Mouse (Mus musculus) embryonic fibroblast, embryonic 13.5 days (primary cell): ENCODE measurements around the gene Tmcc1. TPM values are rescaled to one million over a fixed set of nuclear protein-coding genes. Genes with fewer than 3 reads are reported as not detected.

ENCODE experiments used
- H3K27ac ChIP-seq: 2 replicates; pipeline ENCODE4 v1.5.1; 2012; ENCODE audit warnings: low read length, control low read depth, inconsistent platforms; ENCODE audit not compliant: insufficient read depth
- H3K4me1 ChIP-seq: 2 replicates; pipeline ENCODE4 v1.6.1; 2011; ENCODE audit warnings: low read length; ENCODE audit not compliant: control insufficient read depth, insufficient read depth
- H3K4me3 ChIP-seq: 2 replicates; pipeline ENCODE4 v1.5.1; 2011; ENCODE audit warnings: mild to moderate bottlenecking, control low read depth, low read length; ENCODE audit not compliant: insufficient read depth
- CTCF ChIP-seq: IDR thresholded peaks from 2 replicates; pipeline ENCODE4 v1.5.1; 2011; ENCODE audit warnings: mild to moderate bottlenecking, control low read depth, low read length, moderate library complexity, borderline replicate concordance; ENCODE audit not compliant: insufficient read depth
- POLR2A ChIP-seq: IDR thresholded peaks from 2 replicates; pipeline ENCODE4 v1.6.1; 2011; ENCODE audit warnings: low read depth, mild to moderate bottlenecking, control low read depth, low read length, moderate library complexity
- polyA plus RNA-seq: library from polyadenylated mRNA; stranded (reverse); fragments of >200 nt; gene quantifications from 2 replicates; pipeline ENCODE4 v1.2.4, GENCODE M21; 2011; ENCODE audit warnings: low read depth; ENCODE audit not compliant: missing spikeins, insufficient read length

The Tmcc1 gene
- polyA plus RNA-seq, 1 experiment, result 22.7 TPM

GRCm38 (mm10) chr6:116058541-116059300, 134.6 kb downstream of the Tmcc1 start:
- no peak overlapping the region for H3K4me3 ChIP-seq
- H3K4me1 ChIP-seq, result no peaks in the 10 kb centered on the region
- no peak overlapping the region for H3K27ac ChIP-seq
- no peak for TF ChIP-seq CTCF
- TF ChIP-seq POLR2A, result no peak

DNA sequence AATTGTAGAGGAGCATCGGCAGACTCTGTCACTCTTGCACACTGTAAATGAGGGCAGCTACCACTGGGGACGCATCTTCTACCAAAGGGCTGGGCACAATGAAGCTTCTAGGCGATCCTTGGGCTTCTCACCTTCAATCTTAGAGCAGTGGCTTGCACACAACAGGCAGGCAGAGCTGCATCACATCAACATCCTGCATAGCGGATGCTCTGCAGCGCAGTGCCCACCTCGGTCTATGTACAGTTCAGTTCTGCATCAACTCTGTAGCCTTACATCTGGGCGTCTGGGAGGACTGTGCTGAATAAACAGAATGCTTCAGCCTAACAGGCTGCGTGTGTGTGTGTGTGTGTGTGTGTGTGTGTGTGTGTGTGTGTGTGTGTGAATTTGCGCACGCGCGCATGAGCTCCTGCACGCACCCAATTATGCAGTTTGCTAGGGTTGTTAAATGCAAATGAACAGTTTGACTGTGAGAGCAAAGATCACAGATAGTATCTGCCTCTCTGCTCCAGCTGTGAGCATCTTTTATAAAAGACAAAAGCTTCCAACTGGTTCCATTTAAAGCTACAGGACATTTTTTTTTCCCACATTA, 136.5 kb downstream of the Tmcc1 start:
- Histone ChIP-seq H3K27ac (no peak overlapping the region), H3K4me1 (no peaks in the 10 kb centered on the region), H3K4me3 (no peak overlapping the region)
- TF ChIP-seq CTCF, result no peak
- no peak for TF ChIP-seq POLR2A

DNA sequence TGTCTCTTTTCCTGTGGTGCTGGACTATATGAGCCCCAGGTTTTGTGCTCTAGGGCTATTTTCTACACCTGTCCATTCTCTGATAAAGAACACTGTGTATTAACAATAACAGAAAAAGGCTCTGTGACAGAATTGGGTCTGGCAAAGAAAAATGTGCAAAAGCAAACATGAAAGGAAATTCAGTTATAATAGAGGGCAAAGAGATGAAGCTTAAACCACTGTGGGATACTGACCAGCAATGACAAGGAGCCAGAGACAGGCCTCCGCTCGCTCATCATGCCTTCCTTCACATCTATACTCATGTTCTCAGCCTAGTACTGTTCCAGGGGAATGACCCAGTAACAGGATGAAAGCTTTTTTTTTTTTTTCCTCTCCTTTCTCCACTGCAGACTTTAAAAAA, 137.5 kb downstream of the Tmcc1 start:
- Histone ChIP-seq H3K27ac (no peak overlapping the region), H3K4me1 (no peaks in the 10 kb centered on the region; the same call in 1 of the 2 replicates), H3K4me3 (no peak overlapping the region)
- TF ChIP-seq CTCF, result no peak
- no peak for TF ChIP-seq POLR2A

DNA sequence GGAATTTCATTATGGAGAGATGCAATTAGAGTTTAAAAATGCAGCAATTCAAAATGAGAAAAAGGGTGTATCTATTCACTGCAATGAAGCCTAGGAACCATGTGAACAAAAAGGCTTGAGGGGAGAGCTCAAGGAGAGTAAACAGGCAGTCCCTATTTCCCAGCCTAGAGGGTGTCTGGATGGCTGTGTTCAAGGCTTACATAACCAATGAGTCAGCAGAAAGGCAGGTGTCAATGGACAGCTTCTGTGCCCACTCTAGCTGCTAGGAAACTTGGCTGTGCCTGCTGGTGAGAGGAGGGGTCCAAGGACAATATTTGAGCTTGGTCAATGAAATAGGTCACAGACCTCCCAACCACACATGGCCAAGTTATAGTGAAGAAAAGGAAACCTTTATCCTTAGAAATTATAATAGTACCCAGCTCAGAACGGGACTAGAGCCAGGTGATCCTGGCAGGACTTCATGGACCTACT, 138.2 kb downstream of the Tmcc1 start:
- TF ChIP-seq POLR2A (no peak), CTCF (no peak)
- no peak overlapping the region for H3K4me3 ChIP-seq
- H3K4me1 ChIP-seq, result no peaks in the 10 kb centered on the region; the same call in 1 of the 2 replicates
- H3K27ac ChIP-seq, result no peak overlapping the region

DNA sequence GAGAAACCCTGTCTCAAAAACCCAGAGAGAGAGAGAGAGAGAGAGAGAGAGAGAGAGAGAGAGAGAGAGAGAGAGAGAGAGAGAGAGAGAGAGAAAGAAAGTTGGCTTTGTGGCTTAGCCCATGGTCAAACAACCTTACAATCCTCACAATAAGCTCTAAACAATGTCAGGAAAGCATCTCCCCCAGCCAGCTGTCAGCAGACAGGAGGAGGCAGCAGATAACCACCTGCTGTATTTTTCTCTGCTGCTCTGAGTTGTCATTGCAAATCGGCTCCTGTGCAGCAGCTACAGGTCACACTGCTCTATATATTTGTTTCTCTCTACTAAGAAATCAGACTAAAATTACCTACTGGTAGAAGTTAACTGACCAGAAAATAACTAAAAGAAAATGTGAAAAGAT, 145.4 kb downstream of the Tmcc1 start:
- Histone ChIP-seq H3K4me3 (no peak overlapping the region), H3K4me1 (peaks cover 5% of the 10 kb centered on the region), H3K27ac (no peak overlapping the region)
- no peak for TF ChIP-seq POLR2A
- TF ChIP-seq CTCF, result no peak

DNA sequence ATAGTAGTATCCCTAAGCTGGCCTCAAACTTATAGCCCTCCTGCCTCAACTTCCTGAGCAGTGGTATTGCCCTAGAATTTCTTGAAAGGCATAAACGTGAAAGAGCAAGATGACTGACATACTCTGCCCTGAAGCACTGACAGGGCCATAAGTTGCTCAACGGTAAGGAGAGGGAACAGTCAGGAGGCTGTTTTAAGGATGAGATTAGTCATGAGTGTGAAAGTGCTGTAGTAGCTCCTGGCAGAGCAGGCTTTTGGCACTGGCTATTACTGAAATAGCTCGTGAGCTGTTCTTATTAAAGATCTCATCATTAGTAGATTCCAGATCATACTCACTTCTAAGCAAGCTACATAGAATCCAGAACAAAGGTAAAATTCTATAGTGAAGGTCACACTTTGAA, 145.9 kb downstream of the Tmcc1 start:
- Histone ChIP-seq H3K27ac (no peak overlapping the region), H3K4me3 (no peak overlapping the region), H3K4me1 (peaks cover 5% of the 10 kb centered on the region)
- TF ChIP-seq POLR2A (no peak), CTCF (no peak)

GRCm38 (mm10) chr6:116044039-116044438, 149.2 kb downstream of the Tmcc1 start:
- H3K4me3 ChIP-seq, result no peak overlapping the region
- H3K27ac ChIP-seq, result no peak overlapping the region
- peaks cover 5% of the 10 kb centered on the region for H3K4me1 ChIP-seq
- no peak for TF ChIP-seq CTCF
- no peak for TF ChIP-seq POLR2A

DNA sequence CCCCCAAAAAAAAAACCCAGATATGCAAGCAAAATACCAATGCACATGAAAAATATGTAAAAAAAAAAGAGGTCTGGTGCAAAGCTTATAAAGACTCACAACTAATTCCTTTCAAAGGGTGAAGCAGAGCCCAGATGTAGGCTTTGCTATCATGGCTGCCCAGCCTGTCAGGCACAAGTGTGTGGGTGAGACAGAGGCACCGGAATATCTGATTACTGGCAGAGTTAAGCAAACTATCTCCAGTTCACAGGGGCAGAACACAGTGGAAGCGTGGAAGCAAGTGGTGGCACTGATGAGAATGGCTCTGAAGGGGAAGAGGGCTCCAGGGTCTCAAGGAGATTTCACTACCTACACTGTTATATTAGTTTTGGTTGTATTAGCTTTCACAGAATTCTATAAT, 155.1 kb downstream of the Tmcc1 start:
- H3K27ac ChIP-seq, result no peak overlapping the region
- TF ChIP-seq POLR2A (no peak), CTCF (no peak)
- no peak overlapping the region for H3K4me3 ChIP-seq
- no peaks in the 10 kb centered on the region for H3K4me1 ChIP-seq

DNA sequence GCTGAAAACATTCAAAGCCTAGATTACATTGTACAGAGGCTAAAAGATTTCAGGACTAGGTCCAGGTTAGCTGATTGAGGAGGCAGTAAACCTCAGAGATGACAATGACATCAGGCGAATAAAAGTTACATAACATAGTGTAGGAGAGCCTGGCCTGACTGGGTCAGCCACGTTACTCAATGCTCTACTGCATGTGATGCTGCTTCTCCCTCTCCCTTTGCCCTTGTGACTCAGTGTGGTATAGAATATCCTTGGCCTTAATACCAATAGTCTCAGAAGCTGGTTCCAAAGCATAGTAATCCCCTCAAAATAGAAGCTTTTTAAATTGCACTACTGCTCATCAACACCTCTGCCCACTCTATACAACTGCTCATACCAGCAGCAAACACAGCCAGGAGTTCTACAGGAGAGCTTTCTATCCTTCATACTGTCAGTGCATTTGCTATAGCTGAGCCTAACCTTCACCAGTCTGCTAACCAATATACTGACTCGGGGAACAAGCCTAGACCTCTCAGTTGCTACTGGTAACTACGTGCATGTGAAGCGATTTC, 155.9 kb downstream of the Tmcc1 start:
- Histone ChIP-seq H3K4me1 (no peaks in the 10 kb centered on the region), H3K27ac (no peak overlapping the region)
- TF ChIP-seq CTCF (no peak), POLR2A (no peak)

GRCm38 (mm10) chr6:116036555-116036954, 156.7 kb downstream of the Tmcc1 start:
- TF ChIP-seq CTCF (no peak), POLR2A (no peak)
- Histone ChIP-seq H3K27ac (no peak overlapping the region), H3K4me3 (no peak overlapping the region), H3K4me1 (no peaks in the 10 kb centered on the region)

More for the DNA sequence above, 155.9 kb downstream of the Tmcc1 start:
- H3K4me3 ChIP-seq, result no peak overlapping the region
